8 mouse cellular contexts compared by ENCODE assay signal in the genomic region with DNA sequence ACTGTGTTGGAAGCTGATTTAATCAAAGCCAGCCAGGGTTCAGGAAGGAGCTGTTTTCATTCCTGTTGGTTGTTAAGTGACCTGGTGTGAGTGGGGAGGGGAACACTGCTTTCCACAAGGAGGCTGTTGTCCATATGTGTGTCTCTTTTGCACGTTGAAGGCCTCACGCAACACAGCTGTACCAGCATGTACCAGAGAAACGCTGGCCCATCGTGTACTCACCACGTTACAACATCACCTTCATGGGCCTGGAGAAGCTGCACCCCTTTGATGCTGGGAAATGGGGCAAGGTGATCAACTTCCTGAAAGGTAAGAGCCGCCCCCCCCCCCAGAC. TPM values are rescaled to one million over a fixed set of nuclear protein-coding genes. Genes with fewer than 3 reads are reported as not detected.
DNase-seq lines count a peak whose midpoint lies in the region; ATAC-seq and TF ChIP-seq lines count a peak whose summit lies in the region.

No protein-coding gene starts in this region.

- H3K4me3 ChIP-seq in embryonic facial prominence, embryonic 13.5 days: peak overlapping the region; percentile 66
- peak overlapping the region; percentile 54 for H3K4me3 ChIP-seq in hindbrain, postnatal 0 days (ENCODE audit: low read length)
- H3K4me3 ChIP-seq in myocyte: peak overlapping the region; percentile 25

- H3K36me3 ChIP-seq in embryonic facial prominence, embryonic 13.5 days: 0 out of 2 replicates have a peak, but pooled peaks cover 8% of the 10 kb centered on the region
- no peaks in the 10 kb centered on the region for H3K36me3 ChIP-seq in hindbrain, postnatal 0 days (ENCODE audit: insufficient read depth, low read length)
- no peaks in the 10 kb centered on the region for H3K36me3 ChIP-seq in myocyte (ENCODE audit: control insufficient read depth, insufficient read depth)

- peak overlapping the region; percentile 24 for H3ac ChIP-seq in myocyte (ENCODE audit: control insufficient read depth, insufficient read length)

- H3K9ac ChIP-seq in embryonic facial prominence, embryonic 13.5 days: peak overlapping the region; percentile 81
- H3K9ac ChIP-seq in hindbrain, postnatal 0 days (replicated peaks; ENCODE audit: low read length): peak overlapping the region; percentile 76

- TF ChIP-seq POLR2A in myocyte (IDR thresholded peaks at IDR 0.05; ENCODE audit: insufficient read length, low read depth): no peak

- ATAC-seq in embryonic facial prominence, embryonic 13.5 days (ENCODE audit: insufficient number of reproducible peaks, insufficient read depth, low FRiP score, low TSS enrichment, low read depth): no peak
- ATAC-seq in hindbrain, postnatal 0 days: no peak

- WGBS in embryonic facial prominence, embryonic 13.5 days: 12% methylated on average over 6 of the region's 6 CpGs
- 30% methylated on average over 5 of the region's 6 CpGs for WGBS in hindbrain, postnatal 0 days

- DNase-seq in layer of hippocampus, adult 9-11 months: peak; percentile 50
- no peak for DNase-seq in layer of hippocampus, adult 8-10 months (ENCODE audit: low spot score in 2 of 2)
- no peak for DNase-seq in hindbrain, postnatal 0 days (ENCODE audit: low spot score)
- DNase-seq in layer of hippocampus, adult 9-10 months (ENCODE audit: low spot score): no peak
- DNase-seq in thymus, postnatal 14 days: no peak
- DNase-seq in yolk sac, embryonic 10.5 days (ENCODE audit: low spot score): no peak

- H3K4me1 ChIP-seq in embryonic facial prominence, embryonic 13.5 days: peaks cover 78% of the 10 kb centered on the region
- H3K4me1 ChIP-seq in hindbrain, postnatal 0 days (ENCODE audit: insufficient read depth, low read length): peaks cover 54% of the 10 kb centered on the region

- peak overlapping the region; percentile 80 for H3K27ac ChIP-seq in embryonic facial prominence, embryonic 13.5 days
- peak overlapping the region; percentile 84 for H3K27ac ChIP-seq in hindbrain, postnatal 0 days

- H3K9me3 ChIP-seq in embryonic facial prominence, embryonic 13.5 days: no peaks in the 10 kb centered on the region
- no peaks in the 10 kb centered on the region for H3K9me3 ChIP-seq in hindbrain, postnatal 0 days (ENCODE audit: low read length)

- no peak for TF ChIP-seq CTCF in hindbrain, postnatal 0 days (IDR thresholded peaks at IDR 0.05; ENCODE audit: low read depth)

- peak overlapping the region; percentile 83 for H3K4me2 ChIP-seq in embryonic facial prominence, embryonic 13.5 days
- H3K4me2 ChIP-seq in hindbrain, postnatal 0 days (ENCODE audit: low read depth, low read length): peak overlapping the region; percentile 91
- peak overlapping the region; percentile 68 for H3K4me2 ChIP-seq in myocyte (ENCODE audit: low read depth)

- H3K27me3 ChIP-seq in embryonic facial prominence, embryonic 13.5 days: no peaks in the 10 kb centered on the region
- H3K27me3 ChIP-seq in hindbrain, postnatal 0 days (ENCODE audit: insufficient read depth, low read length): no peaks in the 10 kb centered on the region
- H3K27me3 ChIP-seq in myocyte (ENCODE audit: control insufficient read depth, insufficient read depth, insufficient read length): no peaks in the 10 kb centered on the region

- no peaks in the 10 kb centered on the region for H3K79me2 ChIP-seq in myocyte (ENCODE audit: control insufficient read depth, insufficient read depth)

TF ChIP-seq in myocyte, 11 proteins besides CTCF, POLR2A, EP300 and RAD21:
- TF ChIP-seq MAX (IDR thresholded peaks at IDR 0.05; ENCODE audit: low read depth) (no peak), MYOG (IDR thresholded peaks at IDR 0.05; ENCODE audit: control insufficient read depth in 1 of 3, insufficient read depth in 1 of 3, insufficient read length in 2 of 3, low read depth in 2 of 3) (no peak), POLR2AphosphoS2 (IDR thresholded peaks at IDR 0.05; ENCODE audit: insufficient read length, low read depth) (no peak), CEBPB (IDR thresholded peaks at IDR 0.05; ENCODE audit: insufficient read depth, poor library complexity, severe bottlenecking) (no peak), TCF3 (IDR thresholded peaks at IDR 0.05; ENCODE audit: insufficient read length, low read depth) (no peak), TCF12 (IDR thresholded peaks at IDR 0.05; ENCODE audit: insufficient read depth, poor library complexity, severe bottlenecking) (no peak), REST (IDR thresholded peaks at IDR 0.05; ENCODE audit: insufficient read depth, insufficient read length) (no peak), MYOD1 (IDR thresholded peaks at IDR 0.05; ENCODE audit: control insufficient read depth in 1 of 3, insufficient read length in 2 of 3, low read depth in 2 of 3) (no peak), USF1 (IDR thresholded peaks at IDR 0.05; ENCODE audit: low read depth) (no peak), SRF (IDR thresholded peaks at IDR 0.05; ENCODE audit: control insufficient read depth, insufficient read length, low read depth) (no peak), E2F4 (IDR thresholded peaks at IDR 0.05; ENCODE audit: insufficient read depth) (no peak)

RNA-seq across cellular contexts. Expression of a gene that starts 0.7 kb away (rescaled TPM):
- 100 to 1,000 TPM; 165 to 192 (median 179) TPM for total RNA-seq in layer of hippocampus, adult 8-10 months (2022)
- polyA plus RNA-seq in embryonic facial prominence, embryonic 13.5 days (2015; fragmentation: Nextera tagmentation; extraction: Ambion mirVana): 12.8 and 15.6 TPM in 2 replicates
- 100 and 111 TPM in 2 replicates for total RNA-seq in hindbrain, postnatal 0 days (2014; rRNA removed)
- polyA plus RNA-seq in hindbrain, postnatal 0 days (2015; fragmentation: Nextera tagmentation; extraction: Ambion mirVana): 50.1 and 50.7 TPM in 2 replicates
- 39.3 TPM for polyA plus RNA-seq in myocyte (2012; fragmentation: generic; extraction: Trizol)

RNA-seq across cellular contexts. Expression of a gene that starts 40.6 kb away (rescaled TPM):
- total RNA-seq in layer of hippocampus, adult 8-10 months (2022): 10 to 100 TPM; 17.1 to 30.9 (median 20.7) TPM
- 5.9 and 6.9 TPM in 2 replicates for polyA plus RNA-seq in embryonic facial prominence, embryonic 13.5 days (2015; fragmentation: Nextera tagmentation; extraction: Ambion mirVana)
- 63.0 and 76.0 TPM in 2 replicates for total RNA-seq in hindbrain, postnatal 0 days (2014; rRNA removed)
- polyA plus RNA-seq in hindbrain, postnatal 0 days (2015; fragmentation: Nextera tagmentation; extraction: Ambion mirVana): 14.7 and 15.6 TPM in 2 replicates
- polyA plus RNA-seq in myocyte (2012; fragmentation: generic; extraction: Trizol): 0.31 TPM

RNA-seq across cellular contexts. Expression of a gene that starts 55.1 kb away (rescaled TPM):
- total RNA-seq in layer of hippocampus, adult 8-10 months (2022): 10 to 100 TPM; 10.3 to 13.7 (median 11.0) TPM
- 298 and 344 TPM in 2 replicates for polyA plus RNA-seq in embryonic facial prominence, embryonic 13.5 days (2015; fragmentation: Nextera tagmentation; extraction: Ambion mirVana)
- total RNA-seq in hindbrain, postnatal 0 days (2014; rRNA removed): 50.6 and 50.9 TPM in 2 replicates
- polyA plus RNA-seq in hindbrain, postnatal 0 days (2015; fragmentation: Nextera tagmentation; extraction: Ambion mirVana): 18.5 and 21.2 TPM in 2 replicates
- 167 TPM for polyA plus RNA-seq in myocyte (2012; fragmentation: generic; extraction: Trizol)
